Mouse (Mus musculus): ENCODE data around the gene H1foo. TPM values are rescaled to one million over a fixed set of nuclear protein-coding genes. Genes with fewer than 3 reads are reported as not detected.

Gene H1foo
- total RNA-seq, 2 experiments from 2014 or later, result not detected

Other genes with a start within 250 kb of the H1foo start
- under 1 TPM; 0.35 to 0.43 TPM for gene Tmem40, start 182.5 kb upstream of the H1foo start, total RNA-seq (2021)
- gene Cand2, start 170.4 kb upstream of the H1foo start, total RNA-seq (2021), result 10 to 100 TPM; 61.9 to 64.2 TPM
- 100 to 1,000 TPM; 536 to 577 TPM for gene Rpl32, start 136.2 kb upstream of the H1foo start, total RNA-seq (2021)
- gene Efcab12, start 106.5 kb upstream of the H1foo start, total RNA-seq (2021), result under 1 TPM in 1 of 2 experiments, not detected in 1; 0.24 TPM
- gene Mbd4, start 91.6 kb upstream of the H1foo start, total RNA-seq (2021), result under 1 TPM; 0.82 to 0.94 TPM
- gene Ift122, start 91.5 kb upstream of the H1foo start, total RNA-seq (2021), result 1 to 10 TPM; 5.3 to 7.6 TPM
- under 1 TPM in 1 of 2 experiments, not detected in 1; 0.20 TPM for gene Rho, start 13.2 kb upstream of the H1foo start, total RNA-seq (2021)
- gene Plxnd1, start 50.1 kb downstream of the H1foo start, total RNA-seq (2021), result 10 to 100 TPM; 25.7 TPM
- 10 to 100 TPM; 34.4 to 48.0 TPM for gene Tmcc1, start 248.5 kb downstream of the H1foo start, total RNA-seq (2021)

All from gastrocnemius, postnatal 25 days (tissue).